Mouse (Mus musculus) spleen, adult 18-20 months (tissue): ENCODE results near the gene Nup43.
A peak's percentile ranks its signal among the peaks of the same experiment; 100 is the strongest.
"Not testable (repeated sequence)": the region's sequence is repeated elsewhere in the genome, so short reads cannot be mapped to it uniquely, and the experiment has no call there.

Source experiments
- DNase-seq, 2 experiments: peaks; one replicate each; pipeline ENCODE4 v3.0.0; 2022; ENCODE audit warnings: mixed read lengths in 2 of 2

Gene Nup43

DNA sequence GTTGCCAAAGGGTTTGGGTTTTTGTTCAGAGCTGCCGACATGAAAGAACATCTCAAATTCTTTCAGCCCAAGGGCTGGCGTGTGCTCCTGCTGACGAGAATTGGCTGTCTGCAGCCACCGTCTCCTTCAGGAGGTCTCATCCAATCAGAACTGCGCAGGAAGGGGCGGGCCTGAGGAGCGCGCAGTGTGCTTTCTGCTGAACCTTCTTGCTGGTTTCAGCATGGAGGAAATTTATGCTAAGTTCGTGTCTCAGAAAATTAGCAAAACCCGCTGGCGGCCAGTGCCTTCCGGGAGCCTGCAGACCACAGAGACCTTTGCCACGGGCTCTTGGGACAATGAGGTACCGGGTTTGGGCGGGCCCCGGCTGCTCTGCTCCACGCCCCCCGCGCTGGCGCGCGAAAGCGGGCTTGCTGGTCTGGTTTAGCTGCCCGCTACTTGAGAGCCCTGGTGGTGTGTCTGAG is at the start of gene Nup43:
Gene Nup43, plus strand, starts transcription at position 162 of the 461 bp plus-strand sequence.
- DNase-seq, result peak; percentile 76 to 88

DNA sequence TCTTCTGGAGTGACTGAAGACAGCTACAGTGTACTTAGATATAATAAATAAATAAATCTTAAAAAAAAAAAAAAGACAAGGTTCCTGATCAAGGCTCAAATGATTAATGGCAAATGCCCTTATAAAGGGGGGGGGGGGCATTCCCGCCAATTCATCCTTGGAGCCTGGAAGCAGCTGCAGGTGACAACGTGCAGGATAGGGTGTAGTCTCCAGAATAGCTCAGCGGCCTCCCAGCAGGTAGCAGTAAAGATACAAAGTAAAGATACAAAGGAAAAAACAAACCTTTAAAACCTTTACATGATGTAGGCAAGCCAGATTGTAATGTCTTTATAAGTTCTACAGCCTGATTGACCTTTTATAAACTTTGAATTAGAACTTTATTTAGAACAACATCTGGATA is 49.7 kb upstream of the Nup43 start:
- DNase-seq, result not testable (repeated sequence)

GRCm38 (mm10) chr10:7619821-7620241 is 47.5 kb upstream of the Nup43 start:
- no peak for DNase-seq

DNA sequence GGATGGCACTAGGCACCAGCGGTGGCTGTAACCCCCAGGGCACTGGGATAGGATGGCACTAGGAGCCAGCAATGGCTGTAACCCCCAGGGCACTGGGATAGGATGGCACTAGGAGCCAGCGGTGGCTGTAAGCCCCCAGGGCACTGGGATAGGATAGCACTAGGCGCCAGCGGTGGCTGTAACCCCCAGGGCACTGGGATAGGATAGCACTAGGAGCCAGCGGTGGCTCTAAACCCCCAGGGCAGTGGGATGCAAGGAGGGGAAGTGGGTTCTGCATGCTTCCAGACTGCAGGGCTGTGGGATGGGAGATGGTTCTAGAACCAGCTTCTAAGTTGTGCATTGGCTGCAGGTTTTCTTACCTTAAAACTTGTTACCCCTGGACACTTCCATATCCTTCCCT is 46.6 kb upstream of the Nup43 start:
- no peak for DNase-seq

GRCm38 (mm10) chr10:7622378-7622777 is 44.9 kb upstream of the Nup43 start:
- DNase-seq, result no peak

GRCm38 (mm10) chr10:7623861-7624518 is 43.3 kb upstream of the Nup43 start:
- no peak for DNase-seq

DNA sequence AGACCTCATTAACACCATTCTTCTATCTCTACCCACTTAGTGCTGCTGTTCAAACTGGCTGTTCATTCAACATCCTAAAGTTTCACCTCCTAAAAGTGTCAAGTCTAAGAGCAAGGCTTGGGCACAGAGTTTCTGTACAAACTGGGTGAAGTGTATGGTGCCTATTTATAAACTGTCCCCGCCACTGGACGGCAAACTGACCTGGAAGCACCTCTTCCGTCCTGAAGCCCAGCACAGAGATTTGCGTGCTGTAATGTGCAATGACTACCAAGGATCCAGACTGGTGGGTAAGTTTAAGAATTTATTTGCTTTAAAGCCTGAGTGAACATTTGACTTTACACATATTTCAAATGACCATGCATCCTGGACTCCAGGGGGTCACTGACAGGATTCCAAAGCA is 38.2 kb upstream of the Nup43 start:
- DNase-seq, result no peak

GRCm38 (mm10) chr10:7630286-7630685 is 37.0 kb upstream of the Nup43 start:
- no peak for DNase-seq

DNA sequence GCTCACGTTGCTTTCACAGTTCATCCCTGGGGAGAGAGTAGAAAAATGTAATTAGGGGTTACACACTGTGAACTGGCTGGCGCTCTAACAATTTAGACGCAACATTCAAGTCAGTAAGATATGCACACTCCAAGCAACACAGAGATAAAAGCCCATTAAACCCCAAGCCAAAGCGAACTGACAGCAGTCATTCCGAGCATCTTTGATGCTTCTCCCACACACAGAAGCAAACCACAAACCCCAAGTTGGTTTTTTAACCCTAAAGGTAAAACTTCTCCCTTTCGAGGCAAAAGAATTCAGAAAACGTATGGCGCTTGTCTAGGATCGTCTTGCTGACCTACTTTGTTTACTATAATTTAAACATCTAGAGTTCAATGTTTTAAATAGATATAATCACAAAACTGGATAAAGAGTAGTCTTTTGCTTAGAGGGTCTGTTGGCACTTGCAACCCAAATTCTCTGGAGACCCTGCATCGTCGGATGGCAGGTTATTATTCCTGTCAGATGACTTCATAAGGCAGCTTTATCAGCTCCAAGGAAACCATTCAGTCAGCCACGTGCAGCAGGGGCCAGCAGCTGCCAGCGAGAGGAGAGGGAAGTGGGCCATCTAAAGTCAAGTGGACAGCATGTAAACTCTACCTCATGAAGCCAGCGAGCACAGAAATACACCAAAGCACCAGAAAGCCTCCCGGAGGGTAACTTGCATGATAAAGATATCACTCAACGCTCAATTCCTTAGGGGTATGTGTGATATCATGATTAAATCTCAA is 36.2 kb upstream of the Nup43 start:
- no peak for DNase-seq

DNA sequence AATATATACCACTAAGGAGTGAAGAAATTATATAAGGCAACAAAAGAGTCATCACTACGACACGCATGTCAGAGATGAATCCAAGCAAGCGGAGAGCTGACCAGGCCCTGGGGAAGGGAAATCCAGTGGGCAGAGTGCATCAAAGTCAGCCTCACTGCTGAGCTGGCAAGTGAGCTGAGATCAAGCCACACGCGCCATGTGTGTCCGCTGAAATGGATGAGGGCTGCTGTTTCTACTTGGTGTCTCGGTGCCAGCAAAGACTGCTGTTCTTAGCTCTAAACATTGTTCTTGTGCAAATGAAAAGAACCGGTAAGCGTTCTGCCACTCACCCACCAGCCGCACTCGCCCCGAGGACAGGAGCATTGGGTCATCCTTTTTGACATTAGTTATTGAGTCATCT is 26.9 kb upstream of the Nup43 start:
- no peak for DNase-seq

DNA sequence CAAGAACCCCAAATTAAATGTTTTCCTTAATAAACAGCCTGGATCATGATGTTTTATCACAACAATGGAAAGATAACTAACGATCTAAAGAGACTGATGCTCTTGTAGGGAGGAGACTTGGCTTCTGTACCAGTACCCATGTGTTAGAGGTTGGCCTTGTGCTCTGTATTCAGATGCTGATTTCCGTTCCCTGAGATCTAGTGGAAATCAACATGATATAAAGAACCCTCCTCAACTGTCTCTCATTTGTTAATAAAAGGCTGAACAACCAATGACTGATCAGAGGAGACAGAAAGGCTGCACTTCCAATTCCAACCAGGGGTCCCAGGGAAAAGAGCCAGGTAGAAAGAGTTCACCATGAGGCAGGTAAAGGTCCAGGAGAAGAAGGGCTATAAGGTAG is 21.4 kb upstream of the Nup43 start:
- no peak for DNase-seq

- DNase-seq, result no peak
Measured at GRCm38 (mm10) chr10:7649059-7649458, 18.2 kb upstream of the Nup43 start.

DNA sequence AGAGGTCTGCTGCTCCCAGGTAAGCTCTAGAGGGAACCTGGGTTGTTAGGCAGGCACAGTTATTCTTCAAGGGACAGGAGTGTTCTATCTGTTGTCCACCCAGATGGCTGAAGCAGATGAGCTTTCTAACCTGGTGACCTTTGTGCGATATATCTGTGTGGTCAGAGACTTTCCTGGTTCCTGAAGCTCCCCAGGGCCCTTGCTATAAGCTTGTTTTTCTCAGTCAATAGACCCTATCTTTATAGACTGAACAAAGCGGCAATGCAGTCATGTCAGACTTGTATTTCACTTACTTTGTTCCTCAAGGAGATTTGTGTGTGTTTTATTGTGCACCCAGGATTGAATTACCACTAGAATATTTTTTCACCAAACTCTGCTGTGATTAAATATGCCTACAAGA is 16.2 kb upstream of the Nup43 start:
- DNase-seq, result no peak

DNA sequence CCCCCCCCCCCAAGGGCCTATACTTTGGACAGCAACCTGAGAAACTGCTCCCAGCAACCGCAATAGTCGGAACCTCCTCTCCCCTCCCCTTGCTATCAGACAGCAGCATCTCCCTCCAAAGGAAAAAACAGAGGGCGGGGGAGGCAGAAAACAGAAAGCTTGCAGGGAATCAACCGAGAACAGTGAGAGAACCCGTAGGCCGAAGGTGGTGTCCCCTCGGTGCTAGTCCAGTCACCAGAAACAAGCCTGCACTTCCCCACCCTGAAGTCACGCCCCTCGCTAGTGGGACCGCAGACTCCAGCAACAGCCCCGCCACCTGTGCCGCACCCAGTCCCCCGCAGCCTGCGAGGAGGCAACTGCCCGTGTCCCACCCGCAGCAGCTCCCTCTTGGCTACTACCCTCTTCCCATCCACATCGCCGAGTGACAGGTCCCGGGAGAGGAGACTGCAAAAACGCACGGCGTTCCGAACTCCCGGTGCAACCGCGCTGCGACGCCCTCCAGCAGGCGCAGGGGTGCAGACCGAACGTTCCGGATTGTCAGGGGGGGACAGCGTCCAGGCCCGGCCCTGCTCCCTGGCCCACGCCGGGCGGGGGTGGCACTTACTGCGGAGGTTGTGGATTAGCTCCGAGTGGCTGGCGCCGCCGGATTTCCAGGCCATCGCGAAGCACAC is 4.7 kb upstream of the Nup43 start:
- DNase-seq, result peak in 1 of 2 experiments; percentile 55

- DNase-seq, result peak; percentile 86 to 93
Measured at GRCm38 (mm10) chr10:7663159-7664026, 3.9 kb upstream of the Nup43 start.

GRCm38 (mm10) chr10:7664027-7664526 is 3.2 kb upstream of the Nup43 start:
- DNase-seq, result no peak

GRCm38 (mm10) chr10:7664889-7665288 is 2.4 kb upstream of the Nup43 start:
- no peak for DNase-seq

DNA sequence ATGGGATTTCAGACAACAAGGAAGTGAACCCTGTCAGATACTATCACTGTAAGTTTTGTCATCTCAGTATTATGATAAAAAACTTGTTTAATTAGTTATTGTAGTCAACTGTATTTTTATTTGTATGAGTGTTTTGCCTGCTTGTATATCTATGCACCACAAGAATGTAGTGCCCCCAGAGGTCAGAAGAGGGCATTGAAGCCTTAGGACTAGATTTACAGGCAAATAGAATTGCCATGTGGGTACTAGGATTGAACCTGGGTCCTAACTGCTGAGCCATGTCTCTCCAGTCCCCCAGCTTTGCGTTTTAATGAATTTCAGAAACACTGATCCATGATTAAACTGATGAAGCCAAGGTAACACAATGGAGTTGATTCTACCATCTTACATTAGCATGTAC is 6.4 kb downstream of the Nup43 start:
- peak in 1 of 2 experiments; percentile 17 for DNase-seq

GRCm38 (mm10) chr10:7680731-7681301 is 13.5 kb downstream of the Nup43 start, which contains the start of the genes Pcmt1 and Lats1:
Gene Pcmt1 (minus strand): TSS chr10:7681136.
Gene Lats1 (plus strand): TSS chr10:7681214.
- DNase-seq, result peak; percentile 71 to 86

GRCm38 (mm10) chr10:7681343-7682025 is 14.2 kb downstream of the Nup43 start:
- DNase-seq, result peak; percentile 31 to 49

GRCm38 (mm10) chr10:7682249-7682648 is 14.9 kb downstream of the Nup43 start:
- DNase-seq, result no peak
